Mouse (Mus musculus) urinary bladder, postnatal 14 days (tissue): ENCODE measurements at regions not wholly inside any gene's neighbourhood (a gene's known extent, or its start where the extent isn't known, plus 50 kb on each side); places are given as distances from the start of the nearest gene placed in this dataset.

ENCODE experiments used
- DNase-seq: peaks from one replicate; pipeline ENCODE4 v3.0.0; 2021; ENCODE audit warnings: low spot score

- DNase-seq, result no peak
Observed at GRCm38 (mm10) chr4:106163220-106163619, 152.8 kb upstream of the Usp24 start.

GRCm38 (mm10) chr4:106167716-106168115, 148.3 kb upstream of the Usp24 start:
- DNase-seq, result no peak

- DNase-seq, result no peak
Observed at GRCm38 (mm10) chr4:106168741-106169140, 147.3 kb upstream of the Usp24 start.

GRCm38 (mm10) chr4:106169466-106169865, 146.5 kb upstream of the Usp24 start:
- DNase-seq, result no peak

GRCm38 (mm10) chr4:106170731-106171130, 145.3 kb upstream of the Usp24 start:
- no peak for DNase-seq

GRCm38 (mm10) chr4:106175352-106175751, 140.7 kb upstream of the Usp24 start:
- DNase-seq, result no peak

GRCm38 (mm10) chr4:106185745-106186501, 130.1 kb upstream of the Usp24 start:
- DNase-seq, result no peak

- no peak for DNase-seq
Observed at GRCm38 (mm10) chr4:106186684-106187083, 129.3 kb upstream of the Usp24 start.

GRCm38 (mm10) chr4:106190248-106190647, 125.8 kb upstream of the Usp24 start:
- DNase-seq, result no peak

GRCm38 (mm10) chr4:106191331-106191730, 124.7 kb upstream of the Usp24 start:
- DNase-seq, result no peak

GRCm38 (mm10) chr4:106191843-106192242, 124.2 kb upstream of the Usp24 start:
- DNase-seq, result no peak

GRCm38 (mm10) chr4:106193204-106193945, 122.6 kb upstream of the Usp24 start:
- DNase-seq, result no peak

- DNase-seq, result no peak
Observed at GRCm38 (mm10) chr4:106195497-106196166, 120.4 kb upstream of the Usp24 start.

GRCm38 (mm10) chr4:106199833-106200232, 116.2 kb upstream of the Usp24 start:
- peak; percentile 79 for DNase-seq

- DNase-seq, result peak; percentile 71
Observed at GRCm38 (mm10) chr4:106200241-106200640, 115.8 kb upstream of the Usp24 start.

- DNase-seq, result no peak
Observed at GRCm38 (mm10) chr4:106202554-106202953, 113.5 kb upstream of the Usp24 start.

- DNase-seq, result no peak
Observed at GRCm38 (mm10) chr4:106205200-106205599, 110.8 kb upstream of the Usp24 start.

GRCm38 (mm10) chr4:106206023-106206422, 110.0 kb upstream of the Usp24 start:
- no peak for DNase-seq

GRCm38 (mm10) chr4:106209465-106209864, 106.5 kb upstream of the Usp24 start:
- no peak for DNase-seq

- DNase-seq, result no peak
Observed at GRCm38 (mm10) chr4:106209975-106210374, 106.0 kb upstream of the Usp24 start.

GRCm38 (mm10) chr4:106214170-106214569, 101.8 kb upstream of the Usp24 start:
- DNase-seq, result no peak

- no peak for DNase-seq
Observed at GRCm38 (mm10) chr4:106220621-106221020, 95.4 kb upstream of the Usp24 start.
